Mouse (Mus musculus): ENCODE measurements around the gene Efcab12. TPM values are rescaled to one million over a fixed set of nuclear protein-coding genes. Genes with fewer than 3 reads are reported as not detected.

The Efcab12 gene
- total and polyA plus RNA-seq, 3 experiments: 0.11 TPM; not detected in 2

GRCm38 (mm10) chr6:115833861-115834260, 4.4 kb downstream of the Efcab12 start:
- Histone ChIP-seq H3K9me3 (replicated peaks; ENCODE audit: insufficient read depth, low read length) (no peaks in the 10 kb centered on the region), H3K4me3 (ENCODE audit: control insufficient read depth in 1 of 2, insufficient read depth in 1 of 2, low read depth in 2 of 2, low read length in 2 of 2) (no peak overlapping the region), H3K27me3 (ENCODE audit: control insufficient read depth in 1 of 2, insufficient read depth in 2 of 2, low read length in 2 of 2) (no peaks in the 10 kb centered on the region), H3K79me2 (ENCODE audit: control insufficient read depth, insufficient read depth, low read length, poor library complexity) (no peaks in the 10 kb centered on the region), H3K36me3 (ENCODE audit: control insufficient read depth in 1 of 2, insufficient read depth in 2 of 2, low read length in 2 of 2) (0 out of 4 replicates have a peak, but pooled peaks cover 0 to 2% of the 10 kb centered on the region in 2 experiments), H3K27ac (ENCODE audit: control insufficient read depth, low read depth, low read length) (no peak overlapping the region), H3K4me1 (ENCODE audit: control insufficient read depth in 1 of 2, insufficient read depth in 2 of 2, low read length in 2 of 2) (no peaks in the 10 kb centered on the region), H3K9ac (ENCODE audit: control insufficient read depth, low read depth, low read length, poor library complexity, severe bottlenecking) (no peak overlapping the region)
- TF ChIP-seq POLR2AphosphoS5 (IDR thresholded peaks at IDR 0.05; ENCODE audit: borderline replicate concordance, low read depth, low read length): no peak
- no peak for TF ChIP-seq CTCF (IDR thresholded peaks at IDR 0.05 in 2 of 3, conservative IDR thresholded peaks at IDR 0.05 in 1 of 3; ENCODE audit: control insufficient read depth in 1 of 3, insufficient read depth in 1 of 3, low read depth in 2 of 3, low read length in 3 of 3, poor library complexity in 1 of 3, severe bottlenecking in 1 of 3)
- TF ChIP-seq ZC3H11A (IDR thresholded peaks at IDR 0.05; ENCODE audit: low read depth, low read length): no peak
- TF ChIP-seq NRF1 (IDR thresholded peaks at IDR 0.05; ENCODE audit: insufficient read depth, low read depth, low read length, poor library complexity, severe bottlenecking): no peak
- no peak for TF ChIP-seq HCFC1 (IDR thresholded peaks at IDR 0.05; ENCODE audit: low read depth, low read length)
- no peak for TF ChIP-seq SIN3A (IDR thresholded peaks at IDR 0.05; ENCODE audit: low read length)
- no peak for TF ChIP-seq ZKSCAN1 (IDR thresholded peaks at IDR 0.05; ENCODE audit: low read depth, low read length)
- DNase-seq (ENCODE audit: low read depth, low spot score): no peak

- Histone ChIP-seq H3K9me3 (replicated peaks; ENCODE audit: insufficient read depth, low read length) (no peaks in the 10 kb centered on the region), H3K4me3 (ENCODE audit: control insufficient read depth in 1 of 2, insufficient read depth in 1 of 2, low read depth in 2 of 2, low read length in 2 of 2) (no peak overlapping the region), H3K27ac (ENCODE audit: control insufficient read depth, low read depth, low read length) (no peak overlapping the region), H3K79me2 (ENCODE audit: control insufficient read depth, insufficient read depth, low read length, poor library complexity) (no peaks in the 10 kb centered on the region), H3K9ac (ENCODE audit: control insufficient read depth, low read depth, low read length, poor library complexity, severe bottlenecking) (no peak overlapping the region), H3K36me3 (ENCODE audit: control insufficient read depth in 1 of 2, insufficient read depth in 2 of 2, low read length in 2 of 2) (0 out of 4 replicates have a peak, but pooled peaks cover 0 to 2% of the 10 kb centered on the region in 2 experiments), H3K27me3 (ENCODE audit: control insufficient read depth in 1 of 2, insufficient read depth in 2 of 2, low read length in 2 of 2) (no peaks in the 10 kb centered on the region), H3K4me1 (ENCODE audit: control insufficient read depth in 1 of 2, insufficient read depth in 2 of 2, low read length in 2 of 2) (no peaks in the 10 kb centered on the region)
- TF ChIP-seq RAD21 (IDR thresholded peaks at IDR 0.05; ENCODE audit: low read depth, low read length): no peak
- no peak for TF ChIP-seq GABPA (IDR thresholded peaks at IDR 0.05; ENCODE audit: low read depth, low read length)
- TF ChIP-seq MAFK (IDR thresholded peaks at IDR 0.05; ENCODE audit: borderline replicate concordance, low read depth, low read length): no peak
- no peak for TF ChIP-seq BHLHE40 (IDR thresholded peaks at IDR 0.05; ENCODE audit: borderline replicate concordance, low read depth, low read length)
- peak; percentile 12 for DNase-seq (ENCODE audit: low read depth, low spot score)
These were observed 5.9 kb downstream of the Efcab12 start for GRCm38 (mm10) chr6:115832152-115832850.

All from MEL (cell line).